In genomic region chr5:107521897-107522296, GRCm38 (mm10) we compare ENCODE assay signal across 13 mouse cellular contexts. TPM values are rescaled to one million over a fixed set of nuclear protein-coding genes. Genes with fewer than 3 reads are reported as not detected.
DNase-seq lines count a peak whose midpoint lies in the region; ATAC-seq and TF ChIP-seq lines count a peak whose summit lies in the region.
"Had no signal": no experiment of that assay in that cellular context is flagged by ENCODE, and none has a peak within 500 bp of the region (broad histone marks: within the 10 kb centered on the region; RNA-seq: fewer than 3 reads in every experiment).

No protein-coding gene starts in this region.

- H3K36me3 ChIP-seq in heart, embryonic 15.5 days: no peaks in the 10 kb centered on the region
- H3K36me3 ChIP-seq in neural tube, embryonic 15.5 days: no peaks in the 10 kb centered on the region
- H3K36me3 ChIP-seq: forebrain, embryonic 12.5 days had no signal

- no peaks in the 10 kb centered on the region for H3K9me3 ChIP-seq in heart, embryonic 15.5 days (replicated peaks)
- H3K9me3 ChIP-seq in neural tube, embryonic 15.5 days (replicated peaks): no peaks in the 10 kb centered on the region
- H3K9me3 ChIP-seq: forebrain, embryonic 12.5 days had no signal

- H3K9ac ChIP-seq in heart, embryonic 15.5 days: no peak overlapping the region
- no peak overlapping the region for H3K9ac ChIP-seq in neural tube, embryonic 15.5 days (replicated peaks)
- H3K9ac ChIP-seq: forebrain, embryonic 12.5 days had no signal

- WGBS in heart, embryonic 15.5 days: 56% methylated on average over 7 of the region's 7 CpGs
- 86% methylated on average over 7 of the region's 7 CpGs for WGBS in neural tube, embryonic 15.5 days

- H3K4me1 ChIP-seq in heart, embryonic 15.5 days (replicated peaks): 0 out of 2 replicates have a peak, but pooled peaks cover 3% of the 10 kb centered on the region
- H3K4me1 ChIP-seq in neural tube, embryonic 15.5 days: no peaks in the 10 kb centered on the region
- H3K4me1 ChIP-seq: forebrain, embryonic 12.5 days had no signal

- H3K4me2 ChIP-seq in heart, embryonic 15.5 days: 0 out of 2 replicates have a peak overlapping the region, but pooled peaks have one; percentile 13
- H3K4me2 ChIP-seq in neural tube, embryonic 15.5 days: no peak overlapping the region
- H3K4me2 ChIP-seq: forebrain, embryonic 12.5 days had no signal

- H3K27me3 ChIP-seq in heart, embryonic 15.5 days: no peaks in the 10 kb centered on the region
- H3K27me3 ChIP-seq in neural tube, embryonic 15.5 days (replicated peaks): no peaks in the 10 kb centered on the region
- H3K27me3 ChIP-seq: forebrain, embryonic 12.5 days had no signal

- no peak overlapping the region for H3K4me3 ChIP-seq in layer of hippocampus, adult 2 months
- H3K4me3 ChIP-seq in heart, embryonic 15.5 days: no peak overlapping the region
- H3K4me3 ChIP-seq in neural tube, embryonic 15.5 days (replicated peaks): no peak overlapping the region
- H3K4me3 ChIP-seq: forebrain, embryonic 12.5 days had no signal

- H3K27ac ChIP-seq in layer of hippocampus, adult 2 months: peak overlapping the region; percentile 14; the same call in 1 of the 2 replicates
- H3K27ac ChIP-seq in heart, embryonic 15.5 days: no peak overlapping the region
- H3K27ac ChIP-seq in neural tube, embryonic 15.5 days (replicated peaks): no peak overlapping the region
- H3K27ac ChIP-seq: forebrain, embryonic 12.5 days had no signal

- no peak for DNase-seq in layer of hippocampus, adult 2 months (ENCODE audit: low spot score in 2 of 2)
- DNase-seq in layer of hippocampus, adult 18-20 months (ENCODE audit: low spot score in 2 of 2): no peak
- peak; percentile 58 to 72 for DNase-seq in left cerebral cortex, adult 9 months (ENCODE audit: low spot score in 2 of 2)
- peak; percentile 49 to 68 for DNase-seq in right cerebral cortex, postnatal 36 days (ENCODE audit: low spot score in 2 of 2)
- DNase-seq in ovary, adult 18-20 months (ENCODE audit: low spot score): no peak
- DNase-seq: cerebellum, adult 9-10 months; liver; retina, postnatal 1 day had no signal

- no peak for TF ChIP-seq CTCF in layer of hippocampus, adult 2 months (conservative IDR thresholded peaks at IDR 0.05)

- no peak for ATAC-seq in heart, embryonic 15.5 days (replicated peaks; ENCODE audit: insufficient number of reproducible peaks, insufficient read depth, low FRiP score, low read depth)
- no peak for ATAC-seq in inflammation-experienced regulatory T-cells, adult 6 months
- ATAC-seq in neural tube, embryonic 15.5 days (ENCODE audit: low FRiP score): no peak
- ATAC-seq: midbrain, embryonic 16.5 days had no signal

RNA-seq across cellular contexts. Expression of gene 1700028K03Rik, which starts 12.6 kb away (rescaled TPM):
- 1 to 10 TPM; 1.0 TPM for total RNA-seq in layer of hippocampus, adult 2 months (2021)
- total RNA-seq in layer of hippocampus, adult 18-20 months (2021): under 1 TPM; 0.28 to 0.54 TPM
- 0.05 and 0.06 TPM in 2 replicates for polyA plus RNA-seq in heart, embryonic 15.5 days (2015; fragmentation: Nextera tagmentation; extraction: Ambion mirVana)
- polyA plus RNA-seq in inflammation-experienced regulatory T-cells, adult 6 months (2017; shearing (Covaris generic)): under 1 TPM; 0.20 to 0.34 (median 0.32) TPM
- polyA plus RNA-seq in neural tube, embryonic 15.5 days (2015; fragmentation: Nextera tagmentation; extraction: Ambion mirVana): 0.29 and 0.36 TPM in 2 replicates

RNA-seq across cellular contexts. Expression of gene Gm42669, which starts 14.5 kb away (rescaled TPM):
- total RNA-seq in layer of hippocampus, adult 2 months (2021): under 1 TPM; 0.31 to 0.37 TPM
- under 1 TPM; 0.18 to 0.20 TPM for total RNA-seq in layer of hippocampus, adult 18-20 months (2021)
- 0.23 and 0.26 TPM in 2 replicates for polyA plus RNA-seq in heart, embryonic 15.5 days (2015; fragmentation: Nextera tagmentation; extraction: Ambion mirVana)
- polyA plus RNA-seq in inflammation-experienced regulatory T-cells, adult 6 months (2017; shearing (Covaris generic)): 1 to 10 TPM in 2 of 3 experiments, under 1 TPM in 1; 0.63 to 1.5 (median 1.1) TPM
- polyA plus RNA-seq in neural tube, embryonic 15.5 days (2015; fragmentation: Nextera tagmentation; extraction: Ambion mirVana): 0.37 and 0.72 TPM in 2 replicates

Comparison
In these comparisons a context has a peak if more than half of its experiments do, and no peak if none do; other contexts are left out.
1. DNase-seq: peak in left cerebral cortex, adult 9 months (2 of 2) and right cerebral cortex, postnatal 36 days (2 of 2); none in layer of hippocampus, adult 2 months (0 of 2), layer of hippocampus, adult 18-20 months (0 of 2) and ovary, adult 18-20 months (single experiment).